Mouse (Mus musculus): ENCODE measurements around the gene Ppt2.

DNA sequence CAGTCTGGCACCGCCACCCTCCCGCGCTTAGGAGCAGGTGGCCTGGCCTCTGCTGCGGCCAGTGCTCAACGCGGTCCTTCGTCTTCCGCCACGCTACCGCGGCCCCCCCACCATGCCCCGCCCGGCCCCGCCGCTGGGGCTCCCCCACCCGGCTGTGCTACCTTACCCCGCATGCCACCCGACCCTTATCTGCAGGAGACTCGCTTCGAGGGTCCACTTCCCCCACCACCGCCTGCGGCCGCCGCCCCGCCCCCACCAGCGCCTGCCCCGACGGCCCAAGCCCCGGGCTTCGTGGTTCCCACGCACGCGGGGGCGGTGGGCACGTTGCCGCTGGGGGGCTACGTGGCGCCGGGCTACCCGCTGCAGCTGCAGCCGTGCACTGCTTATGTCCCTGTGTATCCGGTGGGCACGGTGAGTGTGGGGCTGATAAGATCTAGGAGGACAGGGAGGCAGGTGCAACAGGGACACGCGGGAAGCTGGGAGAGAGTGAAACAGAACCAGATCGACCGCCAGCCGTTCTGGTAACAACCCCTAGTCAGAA lies 2.5 kb upstream of the Ppt2 start:
- TF ChIP-seq CTCF (IDR thresholded peaks at IDR 0.05; ENCODE audit: low read depth) (no peak), EP300 (IDR thresholded peaks at IDR 0.05; ENCODE audit: low read depth) (no peak)
